Mouse (Mus musculus): Measurements from ENCODE around the gene Ppp2r1b.

DNA sequence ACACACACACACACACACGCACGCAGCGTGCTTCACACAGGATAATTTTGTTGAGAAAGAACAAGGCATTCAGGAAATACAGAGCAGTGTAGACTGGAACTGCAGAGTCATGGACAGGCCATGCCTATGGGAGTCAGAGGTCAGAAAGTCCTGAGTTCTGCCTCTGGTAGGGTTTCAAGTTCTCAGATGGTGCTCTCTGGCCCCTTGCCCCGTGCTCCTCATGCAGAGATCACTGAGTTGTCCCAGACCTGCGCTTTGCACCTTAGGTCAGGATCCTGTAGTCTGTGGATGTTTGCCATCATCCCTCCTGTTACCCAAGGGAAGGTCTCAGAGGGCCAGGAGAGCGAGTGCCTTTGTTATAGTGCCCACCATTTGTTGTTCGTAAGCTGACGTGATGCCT lies 48.3 kb upstream of the Ppp2r1b start:
- no peak for TF ChIP-seq CTCF (conservative IDR thresholded peaks at IDR 0.05; ENCODE audit: insufficient read depth, insufficient read length, low read depth, low read length)
- TF ChIP-seq POLR2A (IDR thresholded peaks at IDR 0.05; ENCODE audit: low read depth, low read length), result no peak
